Mouse (Mus musculus): ENCODE results near the gene Foxc2. TPM values are rescaled to one million over a fixed set of nuclear protein-coding genes. Genes with fewer than 3 reads are reported as not detected.

Foxc2 gene
- polyA plus RNA-seq, 2 experiments from 2014 or later, result not detected

DNA sequence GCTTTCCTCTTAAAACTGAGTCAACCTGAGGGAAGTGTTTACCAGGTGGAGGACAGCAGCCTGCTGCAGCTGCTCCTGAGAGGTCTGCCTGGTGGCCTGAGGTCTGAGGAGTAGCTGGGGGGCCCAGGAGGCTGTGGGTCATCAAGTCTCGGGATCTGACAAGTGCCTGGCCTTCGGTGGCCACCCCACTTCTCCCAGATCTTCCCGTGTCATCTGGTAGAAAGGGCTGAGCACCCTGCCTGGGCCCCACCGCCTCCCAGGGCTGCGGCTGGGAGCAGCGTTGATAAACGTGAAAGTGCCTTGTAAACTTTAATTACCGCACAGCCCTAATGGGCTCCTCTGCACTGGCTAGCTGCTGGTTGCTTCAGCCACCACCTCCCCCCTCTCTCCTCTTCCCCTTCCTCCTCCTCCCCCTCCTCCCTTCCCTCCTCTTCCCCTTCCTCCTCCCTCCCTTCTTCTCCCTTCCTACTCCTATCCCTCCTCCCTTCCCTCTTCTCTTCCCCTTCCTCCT lies 32.7 kb downstream of the Foxc2 start:
- ATAC-seq, result no peak

DNA sequence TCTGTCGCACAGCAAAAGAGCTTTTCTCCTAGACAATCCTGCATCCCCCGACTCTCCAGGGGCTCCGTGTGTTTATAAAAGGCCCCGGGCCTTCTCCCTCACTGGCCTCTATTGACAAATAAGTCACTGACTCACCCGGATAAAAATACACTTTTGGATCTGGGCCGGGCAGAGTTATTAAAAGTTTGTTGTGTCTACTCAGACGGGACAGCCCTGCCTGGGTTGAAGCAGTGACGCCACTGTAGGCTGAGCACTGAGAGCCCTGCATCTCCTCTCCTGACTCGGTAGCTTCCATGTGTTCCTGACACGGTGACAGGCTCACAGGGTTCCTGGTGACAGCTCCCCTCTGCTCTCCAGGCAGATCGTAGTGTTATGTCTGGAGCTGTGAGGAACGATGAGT lies 36.4 kb downstream of the Foxc2 start:
- ATAC-seq, result no peak

DNA sequence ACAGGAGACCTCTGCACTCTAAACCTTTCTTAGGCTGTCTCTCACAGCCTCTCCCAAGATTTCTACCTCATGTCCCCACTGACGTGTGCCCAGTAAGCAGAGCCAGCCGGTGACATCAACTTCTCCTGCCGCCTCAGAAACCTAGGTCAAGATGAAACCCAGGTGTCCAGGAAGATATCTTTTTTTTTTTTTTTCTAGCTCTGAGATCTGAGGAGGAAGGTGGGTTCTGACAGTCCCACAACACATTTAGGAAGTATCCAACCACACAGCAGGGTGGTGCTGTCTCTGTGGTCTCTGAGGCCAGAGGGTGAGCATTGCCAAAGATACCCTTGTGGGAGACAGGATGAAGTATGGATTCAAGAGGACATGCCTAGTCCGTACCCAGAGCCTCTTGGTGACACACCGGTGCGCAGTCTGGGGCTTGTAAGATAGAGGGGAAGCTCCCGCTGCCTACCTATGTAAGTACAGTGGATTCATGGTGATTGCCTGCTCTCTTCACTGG lies 41.1 kb downstream of the Foxc2 start:
- ATAC-seq, result no peak

DNA sequence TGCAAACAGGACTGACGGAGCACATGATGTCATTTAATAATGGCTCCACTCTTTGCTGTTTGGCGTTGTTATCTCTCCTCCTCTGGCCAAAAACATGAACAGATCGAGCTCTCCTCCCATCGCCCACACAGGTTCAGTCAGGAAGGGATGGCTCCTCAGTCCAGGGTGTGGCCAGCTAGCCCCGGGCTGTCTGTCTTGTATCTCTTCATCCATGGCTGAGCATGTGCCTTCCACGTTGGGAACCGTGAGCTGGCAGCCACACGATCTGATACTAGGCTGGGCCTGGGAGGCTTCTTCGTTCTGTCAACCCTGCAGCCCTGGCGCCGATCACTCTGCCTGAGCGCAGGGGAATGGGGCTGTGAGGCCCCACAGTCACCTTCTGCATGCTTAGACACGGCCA lies 42.8 kb downstream of the Foxc2 start:
- ATAC-seq, result no peak

DNA sequence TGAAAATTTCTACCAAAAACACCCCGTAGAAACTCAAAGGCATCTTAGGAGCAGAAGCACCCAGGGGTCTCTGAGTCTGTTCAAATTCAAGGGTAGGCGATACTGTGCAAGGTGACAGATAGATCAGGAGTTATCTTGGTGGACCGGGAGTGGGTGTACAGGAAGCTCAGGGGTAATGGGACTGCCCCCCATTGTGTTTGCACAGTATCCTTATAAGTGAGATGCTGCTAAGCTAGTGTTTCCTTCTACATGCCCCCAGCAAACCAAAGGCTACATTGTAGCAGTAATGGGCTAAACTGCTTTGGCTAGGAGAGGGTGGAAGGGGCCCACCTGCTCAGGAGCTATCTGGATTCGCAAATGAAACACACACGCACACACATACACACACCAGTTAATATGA lies 45.5 kb downstream of the Foxc2 start:
- no peak for ATAC-seq

DNA sequence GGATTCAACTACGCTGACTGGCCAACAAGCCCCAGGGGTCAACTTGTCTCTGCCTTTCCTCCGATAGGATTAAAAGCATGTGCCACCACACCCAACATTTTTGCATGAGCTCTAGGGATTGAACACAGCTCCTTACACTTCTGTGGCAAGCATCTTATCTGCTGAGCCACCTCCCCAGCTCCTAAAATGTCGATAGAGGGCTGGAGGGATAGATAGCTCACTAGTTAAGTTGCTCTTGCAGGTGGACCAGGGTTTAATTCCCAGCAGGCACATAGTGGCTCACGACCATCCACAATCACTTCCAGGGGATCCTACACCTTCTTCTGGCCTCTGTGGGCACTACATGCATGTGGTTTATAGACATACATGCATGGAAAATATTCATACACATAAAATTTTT lies 46.4 kb downstream of the Foxc2 start:
- no peak for ATAC-seq

DNA sequence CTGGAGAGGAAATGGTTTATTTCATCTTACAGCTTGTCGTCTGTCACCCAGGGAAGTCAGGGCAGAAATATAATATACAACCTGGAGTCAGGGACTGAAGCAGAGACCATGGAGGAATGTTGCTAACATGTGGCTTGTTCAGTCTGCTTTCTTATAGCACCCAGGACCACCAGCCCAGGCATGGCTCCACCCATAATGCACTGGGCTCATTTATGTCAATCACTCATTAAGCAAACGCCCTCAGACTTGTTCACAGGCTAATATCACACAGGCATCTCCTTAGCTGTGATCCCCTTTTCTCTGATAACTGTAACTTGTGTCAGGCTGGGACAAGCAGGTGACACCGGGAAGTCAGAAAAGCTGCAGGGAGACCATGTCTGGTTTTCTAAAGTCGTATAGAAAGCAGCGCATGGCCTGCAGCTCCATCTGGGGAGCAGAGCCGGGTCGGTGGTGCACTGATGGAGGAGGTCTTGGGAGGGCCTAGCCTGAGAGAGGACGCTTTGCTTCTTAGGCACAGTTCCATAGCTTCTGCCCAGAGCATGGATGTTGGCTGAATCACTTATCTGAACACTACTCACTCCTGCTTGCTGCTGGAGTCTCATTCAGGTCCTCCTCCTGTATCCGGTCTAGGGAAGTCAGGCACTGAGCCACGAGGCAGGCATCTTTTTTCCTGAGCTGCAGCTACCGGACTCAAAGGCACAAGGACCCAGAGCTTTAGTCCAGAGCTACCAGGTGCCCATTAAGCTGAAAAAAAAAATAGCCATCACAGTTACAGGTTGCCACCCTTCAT lies 47.1 kb downstream of the Foxc2 start:
- no peak for ATAC-seq

DNA sequence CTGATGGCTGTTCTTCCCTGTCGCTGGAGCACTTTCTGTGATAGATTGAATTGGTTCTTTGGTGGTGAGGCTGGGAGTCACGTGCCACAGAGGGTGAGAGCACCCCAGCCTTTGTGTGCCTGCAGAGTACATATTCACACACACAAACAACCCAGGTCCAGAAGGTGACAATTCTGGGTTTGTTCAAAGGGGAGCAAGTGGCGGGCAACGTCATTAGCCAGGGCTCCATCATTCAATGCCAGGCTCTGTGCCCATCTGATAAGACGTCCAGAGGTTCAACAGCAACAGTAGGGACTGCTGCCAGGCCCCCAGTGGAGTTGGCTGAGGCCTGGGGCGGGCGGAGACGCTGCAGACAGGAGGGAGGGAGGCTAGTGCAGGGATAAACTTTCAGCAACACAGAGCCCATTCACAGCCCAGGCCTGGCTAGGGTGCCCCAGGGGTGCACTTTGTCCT lies 48.1 kb downstream of the Foxc2 start:
- no peak for ATAC-seq

DNA sequence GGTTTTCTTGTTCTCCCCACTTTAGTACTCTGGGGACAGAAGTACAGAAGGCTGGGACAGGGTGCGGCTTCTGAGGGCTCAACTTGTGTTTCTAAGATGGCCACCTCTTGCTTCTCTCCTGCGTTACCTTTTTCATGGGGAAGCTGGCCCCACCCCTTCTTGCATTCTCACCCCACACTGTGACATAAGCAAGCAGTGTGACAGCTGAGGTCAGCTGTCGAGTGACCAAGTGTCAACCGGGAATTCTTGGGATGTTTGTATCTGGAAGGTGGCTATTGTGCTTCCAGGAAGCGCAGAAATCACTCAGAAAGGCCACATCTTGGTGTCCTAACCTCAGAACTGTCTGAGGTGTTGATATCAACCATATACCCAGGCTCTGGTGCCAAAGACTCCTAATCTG lies 52.1 kb downstream of the Foxc2 start:
- no peak for ATAC-seq

Other genes with a start within 250 kb of the Foxc2 start
- under 1 TPM in 1 of 2 experiments, not detected in 1; 0.22 TPM for gene Foxf1, start 31.8 kb upstream of the Foxc2 start, polyA plus RNA-seq (2017; shearing (Covaris generic))
- 10 to 100 TPM; 19.7 to 36.8 TPM for gene Mthfsd, start 7.8 kb upstream of the Foxc2 start, polyA plus RNA-seq (2017; shearing (Covaris generic))
- gene Foxl1, start 11.8 kb downstream of the Foxc2 start, polyA plus RNA-seq (2017; shearing (Covaris generic)), result not detected

Measured in CD4-positive, CD25-positive, alpha-beta regulatory T cell, adult 4 months (primary cell).